ENCODE assay signal across 23 mouse cellular contexts in genomic region chr12:77491478-77491877, GRCm38 (mm10).
DNase-seq lines count a peak whose midpoint lies in the region; ATAC-seq and TF ChIP-seq lines count a peak whose summit lies in the region.
"Had no signal": no experiment of that assay in that cellular context is flagged by ENCODE, and none has a peak within 500 bp of the region (broad histone marks: within the 10 kb centered on the region; RNA-seq: fewer than 3 reads in every experiment).

No protein-coding gene starts in this region.

- WGBS in forebrain, embryonic 14.5 days = 74% methylated on average over 3 of the region's 3 CpGs
- 90% methylated on average over 3 of the region's 3 CpGs for WGBS in forebrain, embryonic 12.5 days

- no peaks in the 10 kb centered on the region for H3K36me3 ChIP-seq in forebrain, embryonic 14.5 days (ENCODE audit: control insufficient read depth, insufficient read depth, low read length)
- no peaks in the 10 kb centered on the region for H3K36me3 ChIP-seq in forebrain, embryonic 12.5 days (replicated peaks)
- H3K36me3 ChIP-seq: G1E; heart, embryonic 13.5 days; hindbrain, embryonic 13.5 days; midbrain, embryonic 13.5 days had no signal

- no peak for ATAC-seq in forebrain, embryonic 14.5 days
- no peak for ATAC-seq in forebrain, embryonic 12.5 days (ENCODE audit: low FRiP score)
- no peak for ATAC-seq in activated CD4-positive, CD25-positive, alpha-beta regulatory T cell, adult 4 months
- ATAC-seq: inflammation-experienced regulatory T-cells, adult 6 months; midbrain, embryonic 13.5 days had no signal

- H3K9me3 ChIP-seq in forebrain, embryonic 14.5 days (replicated peaks; ENCODE audit: control insufficient read depth, low read length) = no peaks in the 10 kb centered on the region
- no peaks in the 10 kb centered on the region for H3K9me3 ChIP-seq in forebrain, embryonic 12.5 days
- H3K9me3 ChIP-seq: G1E; midbrain, embryonic 13.5 days had no signal

- H3K27me3 ChIP-seq in forebrain, embryonic 14.5 days (replicated peaks; ENCODE audit: control insufficient read depth, insufficient read depth, low read length) = no peaks in the 10 kb centered on the region
- no peaks in the 10 kb centered on the region; the same call in 1 of the 2 replicates for H3K27me3 ChIP-seq in forebrain, embryonic 12.5 days
- H3K27me3 ChIP-seq: hindbrain, embryonic 13.5 days; midbrain, embryonic 13.5 days had no signal

- H3K4me2 ChIP-seq in forebrain, embryonic 14.5 days (ENCODE audit: low read length) = no peak overlapping the region
- no peak overlapping the region for H3K4me2 ChIP-seq in forebrain, embryonic 12.5 days
- H3K4me2 ChIP-seq: heart, embryonic 13.5 days; hindbrain, embryonic 13.5 days; midbrain, embryonic 13.5 days had no signal

- no peak for TF ChIP-seq CTCF in brain, embryonic 14.5 days (IDR thresholded peaks at IDR 0.05; ENCODE audit: borderline replicate concordance, extremely low read depth, insufficient read depth, insufficient read length)

- peak; percentile 61 for DNase-seq in forebrain, embryonic 14.5 days (ENCODE audit: low spot score)
- DNase-seq in brain, embryonic 14.5 days (ENCODE audit: low read depth) = peak; percentile 58
- DNase-seq in cerebellum, adult 8-10 months = peak; percentile 71
- DNase-seq in layer of hippocampus, adult 9-11 months = peak; percentile 17
- no peak for DNase-seq in frontal cortex, postnatal 36 days (ENCODE audit: low spot score in 2 of 2)
- DNase-seq: adrenal gland, postnatal 25 days; embryo, embryonic 11 days; gastrocnemius, adult 2 months; kidney, adult 2 months; kidney, postnatal 25 days; left cerebral cortex, postnatal 4 days; liver; lung, postnatal 14 days; spleen, adult 18-20 months; thymus, postnatal 36 days had no signal

- no peaks in the 10 kb centered on the region for H3K4me1 ChIP-seq in forebrain, embryonic 14.5 days (ENCODE audit: control insufficient read depth, insufficient read depth, low read length)
- no peaks in the 10 kb centered on the region for H3K4me1 ChIP-seq in forebrain, embryonic 12.5 days
- H3K4me1 ChIP-seq: heart, embryonic 13.5 days; hindbrain, embryonic 13.5 days; midbrain, embryonic 13.5 days had no signal

- H3K27ac ChIP-seq in forebrain, embryonic 14.5 days (ENCODE audit: low read depth, low read length) = no peak overlapping the region
- no peak overlapping the region for H3K27ac ChIP-seq in forebrain, embryonic 12.5 days
- H3K27ac ChIP-seq: gastrocnemius, adult 2 months; heart, embryonic 13.5 days; hindbrain, embryonic 13.5 days; left cerebral cortex, adult 2 months; midbrain, embryonic 13.5 days had no signal

- H3K9ac ChIP-seq in forebrain, embryonic 14.5 days (ENCODE audit: low read length) = no peak overlapping the region
- no peak overlapping the region for H3K9ac ChIP-seq in forebrain, embryonic 12.5 days
- H3K9ac ChIP-seq: heart, embryonic 13.5 days; hindbrain, embryonic 13.5 days; midbrain, embryonic 13.5 days had no signal

- no peak for TF ChIP-seq POLR2A in brain, embryonic 14.5 days (IDR thresholded peaks at IDR 0.05; ENCODE audit: borderline replicate concordance, extremely low read depth, insufficient read depth, insufficient read length, poor library complexity, severe bottlenecking)

- H3K4me3 ChIP-seq in forebrain, embryonic 14.5 days (ENCODE audit: low read depth, low read length) = no peak overlapping the region
- H3K4me3 ChIP-seq in forebrain, embryonic 12.5 days (replicated peaks) = no peak overlapping the region
- H3K4me3 ChIP-seq: gastrocnemius, adult 2 months; heart, embryonic 13.5 days; hindbrain, embryonic 13.5 days; left cerebral cortex, adult 2 months; midbrain, embryonic 13.5 days had no signal

Comparison
In these comparisons a context has a peak if more than half of its experiments do, and no peak if none do; other contexts are left out.
1. DNase-seq: peak in forebrain, embryonic 14.5 days (single experiment), brain, embryonic 14.5 days (single experiment), cerebellum, adult 8-10 months (single experiment) and layer of hippocampus, adult 9-11 months (single experiment); none in frontal cortex, postnatal 36 days (0 of 2).